Comparison of ENCODE assay signal across 36 mouse cellular contexts in genomic region chr10:100701938-100702337, GRCm38 (mm10).
DNase-seq lines count a peak whose midpoint lies in the region; ATAC-seq and TF ChIP-seq lines count a peak whose summit lies in the region.
"Had no signal": no experiment of that assay in that cellular context is flagged by ENCODE, and none has a peak within 500 bp of the region (broad histone marks: within the 10 kb centered on the region; RNA-seq: fewer than 3 reads in every experiment).

No protein-coding gene starts in this region.

- H3K4me3 ChIP-seq in liver, embryonic 14.5 days (ENCODE audit: insufficient read depth in 1 of 2, low read depth in 2 of 2, low read length in 2 of 2) = no peak overlapping the region
- no peak overlapping the region for H3K4me3 ChIP-seq in liver, postnatal 0 days (ENCODE audit: low read depth, low read length)
- no peak overlapping the region for H3K4me3 ChIP-seq in limb, embryonic 10.5 days
- H3K4me3 ChIP-seq: embryonic facial prominence, embryonic 12.5 days; gastrocnemius, adult 2 months; heart, embryonic 13.5 days; hindbrain, embryonic 12.5 days; limb, embryonic 12.5 days; midbrain, embryonic 12.5 days; myocyte; neural tube, embryonic 13.5 days had no signal

- ATAC-seq in liver, embryonic 14.5 days (ENCODE audit: insufficient read depth) = 0 out of 2 replicates have a peak, but pooled peaks have one; percentile 18
- ATAC-seq in liver, postnatal 0 days = no peak
- ATAC-seq: forebrain, embryonic 14.5 days; hindbrain, postnatal 0 days; intestine, embryonic 16.5 days; Patski had no signal

- H3K9ac ChIP-seq in liver, embryonic 14.5 days (replicated peaks) = no peak overlapping the region
- H3K9ac ChIP-seq in liver, postnatal 0 days (replicated peaks) = no peak overlapping the region
- H3K9ac ChIP-seq: embryonic facial prominence, embryonic 12.5 days; heart, embryonic 13.5 days; hindbrain, embryonic 12.5 days; limb, embryonic 12.5 days; midbrain, embryonic 12.5 days; neural tube, embryonic 13.5 days had no signal

- no peaks in the 10 kb centered on the region for H3K36me3 ChIP-seq in liver, embryonic 14.5 days (replicated peaks; ENCODE audit: control insufficient read depth, insufficient read depth, low read depth)
- H3K36me3 ChIP-seq in liver, postnatal 0 days (replicated peaks; ENCODE audit: insufficient read depth, low read length) = no peaks in the 10 kb centered on the region
- H3K36me3 ChIP-seq in limb, embryonic 10.5 days = no peaks in the 10 kb centered on the region
- H3K36me3 ChIP-seq: embryonic facial prominence, embryonic 12.5 days; heart, embryonic 13.5 days; hindbrain, embryonic 12.5 days; limb, embryonic 12.5 days; midbrain, embryonic 12.5 days; neural tube, embryonic 13.5 days had no signal

- no peaks in the 10 kb centered on the region for H3K27me3 ChIP-seq in liver, embryonic 14.5 days (ENCODE audit: control insufficient read depth, insufficient read depth, low read length)
- H3K27me3 ChIP-seq in liver, postnatal 0 days (ENCODE audit: insufficient read depth, low read length) = no peaks in the 10 kb centered on the region
- no peaks in the 10 kb centered on the region for H3K27me3 ChIP-seq in limb, embryonic 10.5 days (ENCODE audit: low read depth, poor library complexity, severe bottlenecking)
- H3K27me3 ChIP-seq: CH12.LX; embryonic facial prominence, embryonic 12.5 days; heart, embryonic 13.5 days; hindbrain, embryonic 12.5 days; limb, embryonic 12.5 days; midbrain, embryonic 12.5 days; neural tube, embryonic 13.5 days had no signal

- no peaks in the 10 kb centered on the region for H3K9me3 ChIP-seq in liver, embryonic 14.5 days (ENCODE audit: control insufficient read depth, low read length)
- H3K9me3 ChIP-seq in liver, postnatal 0 days (ENCODE audit: low read length) = no peaks in the 10 kb centered on the region
- H3K9me3 ChIP-seq in limb, embryonic 10.5 days (replicated peaks) = no peaks in the 10 kb centered on the region
- H3K9me3 ChIP-seq: embryonic facial prominence, embryonic 12.5 days; heart, embryonic 13.5 days; hindbrain, embryonic 12.5 days; limb, embryonic 12.5 days; midbrain, embryonic 12.5 days; neural tube, embryonic 13.5 days had no signal

- no peak for DNase-seq in liver, embryonic 14.5 days (ENCODE audit: low read depth in 3 of 3, low spot score in 3 of 3)
- no peak for DNase-seq in liver, postnatal 0 days
- peak; percentile 3 for DNase-seq in T-cell, adult 2 months (ENCODE audit: low spot score)
- peak; percentile 4 for DNase-seq in induced T-regulatory cell, adult 2 months (ENCODE audit: low read depth)
- peak; percentile 58 for DNase-seq in naive thymus-derived CD4-positive, alpha-beta T cell, adult 2 months (ENCODE audit: low read depth)
- no peak for DNase-seq in left cerebral cortex, postnatal 4 days
- no peak for DNase-seq in yolk sac, embryonic 10.5 days (ENCODE audit: low spot score)
- DNase-seq in limb, embryonic 10.5 days (ENCODE audit: low spot score) = no peak
- DNase-seq: adrenal gland, adult 2 months; adrenal gland, postnatal 36 days; cerebellum, adult 2 months; cerebellum, postnatal 25 days; embryo, embryonic 11 days; gastrocnemius, adult 2 months; heart, postnatal 10 days; kidney, adult 8-10 months; kidney, postnatal 4 days; lung, postnatal 10 days; right cerebral cortex, postnatal 4 days; thymus, adult 18-20 months; thymus, postnatal 4 days had no signal

- intact Hi-C loops in left cerebral cortex, postnatal 4 days (cut with DNase I) = no loop called here

- TF ChIP-seq EP300 in liver, embryonic 14.5 days (IDR thresholded peaks at IDR 0.05; ENCODE audit: low read depth) = no peak
- TF ChIP-seq EP300 in liver, postnatal 0 days (IDR thresholded peaks at IDR 0.05; ENCODE audit: low read depth) = no peak; the same call in 1 of the 2 replicates

- H3K27ac ChIP-seq in liver, embryonic 14.5 days = no peak overlapping the region
- H3K27ac ChIP-seq in liver, postnatal 0 days (ENCODE audit: low read depth) = no peak overlapping the region
- no peak overlapping the region for H3K27ac ChIP-seq in limb, embryonic 10.5 days
- H3K27ac ChIP-seq: embryonic facial prominence, embryonic 12.5 days; gastrocnemius, adult 2 months; heart, embryonic 13.5 days; hindbrain, embryonic 12.5 days; hindbrain, postnatal 0 days; kidney, postnatal 0 days; limb, embryonic 12.5 days; macrophage; midbrain, embryonic 12.5 days; neural tube, embryonic 13.5 days; stomach, postnatal 0 days had no signal

- H3K4me2 ChIP-seq in liver, embryonic 14.5 days (ENCODE audit: low read depth) = no peak overlapping the region
- H3K4me2 ChIP-seq in liver, postnatal 0 days (ENCODE audit: low read depth, low read length) = no peak overlapping the region
- H3K4me2 ChIP-seq: embryonic facial prominence, embryonic 12.5 days; heart, embryonic 13.5 days; hindbrain, embryonic 12.5 days; limb, embryonic 12.5 days; midbrain, embryonic 12.5 days; neural tube, embryonic 13.5 days had no signal

- H3K4me1 ChIP-seq in liver, embryonic 14.5 days (replicated peaks; ENCODE audit: control insufficient read depth in 2 of 2, insufficient read depth in 2 of 2, low read length in 1 of 2) = no peaks in the 10 kb centered on the region
- no peaks in the 10 kb centered on the region for H3K4me1 ChIP-seq in liver, postnatal 0 days (ENCODE audit: insufficient read depth)
- H3K4me1 ChIP-seq in limb, embryonic 10.5 days = no peaks in the 10 kb centered on the region
- H3K4me1 ChIP-seq: embryonic facial prominence, embryonic 12.5 days; heart, embryonic 13.5 days; hindbrain, embryonic 12.5 days; limb, embryonic 12.5 days; midbrain, embryonic 12.5 days; neural tube, embryonic 13.5 days had no signal

- no peak for TF ChIP-seq CTCF in liver, embryonic 14.5 days (IDR thresholded peaks at IDR 0.05; ENCODE audit: low read depth)
- TF ChIP-seq CTCF in liver, postnatal 0 days (IDR thresholded peaks at IDR 0.05; ENCODE audit: low read depth) = no peak

- WGBS in liver, embryonic 14.5 days (ENCODE audit: insufficient replicate concordance) = 16% methylated on average over 6 of the region's 6 CpGs
- WGBS in liver, postnatal 0 days (ENCODE audit: insufficient replicate concordance) = 38% methylated on average over 6 of the region's 6 CpGs
- 93% methylated on average over 6 of the region's 6 CpGs for WGBS in limb, embryonic 10.5 days

Comparison
In these comparisons a context has a peak if more than half of its experiments do, and no peak if none do; other contexts are left out.
1. DNase-seq: peak in T-cell, adult 2 months (single experiment), induced T-regulatory cell, adult 2 months (single experiment) and naive thymus-derived CD4-positive, alpha-beta T cell, adult 2 months (single experiment); none in liver, embryonic 14.5 days (0 of 3), liver, postnatal 0 days (single experiment), left cerebral cortex, postnatal 4 days (single experiment), yolk sac, embryonic 10.5 days (single experiment) and limb, embryonic 10.5 days (single experiment).